Comparison of ENCODE assay signal across 11 mouse cellular contexts in genomic region chr3:69040105-69040504, GRCm38 (mm10). TPM values are rescaled to one million over a fixed set of nuclear protein-coding genes. Genes with fewer than 3 reads are reported as not detected.
A peak's percentile ranks its signal among the peaks of the same experiment; 100 is the strongest.
DNase-seq lines count a peak whose midpoint lies in the region; ATAC-seq and TF ChIP-seq lines count a peak whose summit lies in the region.
"Had no signal": no experiment of that assay in that cellular context is flagged by ENCODE, and none has a peak within 500 bp of the region (broad histone marks: within the 10 kb centered on the region; RNA-seq: fewer than 3 reads in every experiment).

No protein-coding gene starts in this region.

- ATAC-seq in heart, embryonic 14.5 days (ENCODE audit: insufficient number of reproducible peaks, insufficient read depth, low FRiP score, low read depth) = no peak
- no peak for ATAC-seq in megakaryocyte, adult 5-6 weeks (ENCODE audit: poor library complexity, severe bottlenecking)
- ATAC-seq in liver, embryonic 13.5 days (ENCODE audit: low read depth) = no peak
- ATAC-seq in granulocyte monocyte progenitor cell, adult 5-6 weeks (replicated peaks; ENCODE audit: poor library complexity, severe bottlenecking) = no peak
- ATAC-seq in hindbrain, embryonic 16.5 days = no peak
- ATAC-seq: intestine, embryonic 15.5 days had no signal

- H3K27me3 ChIP-seq in heart, embryonic 14.5 days (ENCODE audit: control insufficient read depth, insufficient read depth, low read length) = no peaks in the 10 kb centered on the region
- H3K27me3 ChIP-seq in megakaryocyte, embryonic 14.5 days (replicated peaks) = peaks cover under 1% of the 10 kb centered on the region
- H3K27me3 ChIP-seq in liver, embryonic 13.5 days = no peaks in the 10 kb centered on the region
- no peaks in the 10 kb centered on the region for H3K27me3 ChIP-seq in hindbrain, embryonic 16.5 days (replicated peaks; ENCODE audit: control insufficient read depth, insufficient read depth, low read length)
- H3K27me3 ChIP-seq: intestine, embryonic 15.5 days had no signal

- TF ChIP-seq CTCF in bone marrow, adult 2 months (IDR thresholded peaks at IDR 0.05; ENCODE audit: control insufficient read depth, insufficient read depth, low read length) = no peak

- no peak overlapping the region for H3K9ac ChIP-seq in heart, embryonic 14.5 days (ENCODE audit: low read length)
- H3K9ac ChIP-seq in liver, embryonic 13.5 days = peak overlapping the region; percentile 66
- H3K9ac ChIP-seq in hindbrain, embryonic 16.5 days (ENCODE audit: low read depth, low read length) = no peak overlapping the region
- H3K9ac ChIP-seq: intestine, embryonic 15.5 days had no signal

- peaks cover 0 to 12% of the 10 kb centered on the region in 2 experiments; a peak in 3 of 4 replicates for H3K4me1 ChIP-seq in heart, embryonic 14.5 days (ENCODE audit: control insufficient read depth in 2 of 2, insufficient read depth in 2 of 2, low read length in 2 of 2)
- peaks cover 37% of the 10 kb centered on the region for H3K4me1 ChIP-seq in megakaryocyte, embryonic 14.5 days
- H3K4me1 ChIP-seq in bone marrow, adult 2 months (ENCODE audit: control insufficient read depth, insufficient read depth, low read length) = no peaks in the 10 kb centered on the region
- H3K4me1 ChIP-seq in liver, embryonic 13.5 days (replicated peaks) = peaks cover 31% of the 10 kb centered on the region
- peaks cover 10% of the 10 kb centered on the region for H3K4me1 ChIP-seq in hindbrain, embryonic 16.5 days (ENCODE audit: control insufficient read depth, insufficient read depth, low read depth, low read length)
- H3K4me1 ChIP-seq: intestine, embryonic 15.5 days had no signal

- 83% methylated on average over 2 of the region's 2 CpGs for WGBS in heart, embryonic 14.5 days
- 92% methylated on average over 2 of the region's 2 CpGs for WGBS in bone marrow, adult 2 months
- 81% methylated on average over 2 of the region's 2 CpGs for WGBS in liver, embryonic 13.5 days (ENCODE audit: insufficient replicate concordance)
- 70% methylated on average over 2 of the region's 2 CpGs for WGBS in hindbrain, embryonic 16.5 days

- H3K4me2 ChIP-seq in heart, embryonic 14.5 days (ENCODE audit: low read length) = peak overlapping the region; percentile 16; the same call in 1 of the 2 replicates
- H3K4me2 ChIP-seq in liver, embryonic 13.5 days = peak overlapping the region; percentile 71
- no peak overlapping the region for H3K4me2 ChIP-seq in hindbrain, embryonic 16.5 days (ENCODE audit: low read length)
- H3K4me2 ChIP-seq: intestine, embryonic 15.5 days had no signal

- H3K36me3 ChIP-seq in heart, embryonic 14.5 days (ENCODE audit: control insufficient read depth, insufficient read depth, low read length) = peaks cover 48% of the 10 kb centered on the region
- peaks cover 42% of the 10 kb centered on the region for H3K36me3 ChIP-seq in megakaryocyte, embryonic 14.5 days (replicated peaks; ENCODE audit: low read length)
- H3K36me3 ChIP-seq in liver, embryonic 13.5 days = peaks cover 65% of the 10 kb centered on the region
- H3K36me3 ChIP-seq in hindbrain, embryonic 16.5 days (ENCODE audit: control insufficient read depth, insufficient read depth, low read length) = peaks cover 2% of the 10 kb centered on the region

- TF ChIP-seq POLR2A in bone marrow, adult 2 months (IDR thresholded peaks at IDR 0.05; ENCODE audit: borderline replicate concordance, control insufficient read depth, low read depth, low read length) = no peak

- peak overlapping the region in 1 of 2 experiments; percentile 21; a peak in 1 of 4 replicates for H3K27ac ChIP-seq in heart, embryonic 14.5 days (replicated peaks in 1 of 2; ENCODE audit: control insufficient read depth in 1 of 2, insufficient read depth in 1 of 2, low read depth in 2 of 2, low read length in 2 of 2)
- no peak overlapping the region; the same call in 1 of the 2 replicates for H3K27ac ChIP-seq in bone marrow, adult 2 months (ENCODE audit: control insufficient read depth, insufficient read depth, low read depth, low read length, poor library complexity)
- H3K27ac ChIP-seq in liver, embryonic 13.5 days = peak overlapping the region; percentile 74
- H3K27ac ChIP-seq in hindbrain, embryonic 16.5 days (ENCODE audit: low read depth, low read length) = no peak overlapping the region
- H3K27ac ChIP-seq: intestine, embryonic 15.5 days had no signal

- H3K9me3 ChIP-seq in heart, embryonic 14.5 days (ENCODE audit: control insufficient read depth, low read length) = no peaks in the 10 kb centered on the region
- H3K9me3 ChIP-seq in megakaryocyte, embryonic 14.5 days = no peaks in the 10 kb centered on the region
- H3K9me3 ChIP-seq in liver, embryonic 13.5 days (replicated peaks) = no peaks in the 10 kb centered on the region
- H3K9me3 ChIP-seq in hindbrain, embryonic 16.5 days (ENCODE audit: control insufficient read depth, low read length) = no peaks in the 10 kb centered on the region
- H3K9me3 ChIP-seq: intestine, embryonic 15.5 days had no signal

- H3K4me3 ChIP-seq in heart, embryonic 14.5 days (ENCODE audit: control insufficient read depth in 1 of 2, insufficient read depth in 1 of 2, low read depth in 1 of 2, low read length in 2 of 2) = 0 out of 4 replicates have a peak overlapping the region, but pooled peaks of 1 of the 2 experiments have one; percentile 8
- peak overlapping the region; percentile 38 for H3K4me3 ChIP-seq in megakaryocyte, embryonic 14.5 days (replicated peaks)
- peak overlapping the region; percentile 27 for H3K4me3 ChIP-seq in bone marrow, adult 2 months (replicated peaks; ENCODE audit: control insufficient read depth, low read depth, low read length)
- peak overlapping the region; percentile 60 for H3K4me3 ChIP-seq in liver, embryonic 13.5 days (replicated peaks)
- no peak overlapping the region for H3K4me3 ChIP-seq in hindbrain, embryonic 16.5 days (ENCODE audit: low read length)
- H3K4me3 ChIP-seq: intestine, embryonic 15.5 days had no signal

- DNase-seq in heart, adult 18-20 months = no peak
- no peak for DNase-seq in liver, embryonic 13.5 days
- DNase-seq: cerebellum, adult 11-12 months; lung, adult 2 months had no signal

RNA-seq across cellular contexts. Expression of gene Trim59, which starts 4.5 kb away (rescaled TPM):
- 66.3 and 67.0 TPM in 2 replicates for polyA plus RNA-seq in heart, embryonic 14.5 days (2014; fragmentation: Nextera tagmentation; extraction: Ambion mirVana)
- total RNA-seq in heart, adult 18-20 months (2021) = 1 to 10 TPM; 1.4 to 1.7 TPM
- polyA plus RNA-seq in megakaryocyte, embryonic 14.5 days (2012; ENCODE audit: insufficient read depth, low replicate concordance) = 0.35 TPM in 1 of 2 replicates, not detected in the other
- total RNA-seq in megakaryocyte, adult 5-6 weeks (2015) = 61.1 and 69.6 TPM in 2 replicates
- total RNA-seq in megakaryocyte, adult 5-6 weeks (2017) = 26.0 and 32.6 TPM in 2 replicates
- polyA plus RNA-seq in bone marrow, adult 2 months (2011; ENCODE audit: insufficient read depth, insufficient read length, low replicate concordance, missing spikeins) = 56.7 and 73.7 TPM in 2 replicates
- 135 and 164 TPM in 2 replicates for polyA plus RNA-seq in liver, embryonic 13.5 days (2015; fragmentation: Nextera tagmentation; extraction: Ambion mirVana)
- total RNA-seq in granulocyte monocyte progenitor cell, adult 5-6 weeks (2014; fragmentation: Nextera tagmentation) = 28.7 and 33.7 TPM in 2 replicates
- 20.2 and 23.8 TPM in 2 replicates for total RNA-seq in granulocyte monocyte progenitor cell, adult 5-6 weeks (2017)
- polyA plus RNA-seq in hindbrain, embryonic 16.5 days (2015; fragmentation: Nextera tagmentation; extraction: Ambion mirVana) = 32.0 and 36.4 TPM in 2 replicates

RNA-seq across cellular contexts. Expression of gene Smc4, which starts 35.6 kb away (rescaled TPM):
- polyA plus RNA-seq in heart, embryonic 14.5 days (2014; fragmentation: Nextera tagmentation; extraction: Ambion mirVana) = 150 and 151 TPM in 2 replicates
- total RNA-seq in heart, adult 18-20 months (2021) = 10 to 100 TPM in 1 of 2 experiments, 1 to 10 TPM in 1; 9.7 to 13.3 TPM
- 28.7 and 32.9 TPM in 2 replicates for polyA plus RNA-seq in megakaryocyte, embryonic 14.5 days (2012; ENCODE audit: insufficient read depth, low replicate concordance)
- total RNA-seq in megakaryocyte, adult 5-6 weeks (2015) = 263 and 290 TPM in 2 replicates
- 541 and 545 TPM in 2 replicates for total RNA-seq in megakaryocyte, adult 5-6 weeks (2017)
- polyA plus RNA-seq in bone marrow, adult 2 months (2011; ENCODE audit: insufficient read depth, insufficient read length, low replicate concordance, missing spikeins) = 179 and 208 TPM in 2 replicates
- polyA plus RNA-seq in liver, embryonic 13.5 days (2015; fragmentation: Nextera tagmentation; extraction: Ambion mirVana) = 166 and 219 TPM in 2 replicates
- 115 and 179 TPM in 2 replicates for total RNA-seq in granulocyte monocyte progenitor cell, adult 5-6 weeks (2014; fragmentation: Nextera tagmentation)
- 624 and 700 TPM in 2 replicates for total RNA-seq in granulocyte monocyte progenitor cell, adult 5-6 weeks (2017)
- polyA plus RNA-seq in hindbrain, embryonic 16.5 days (2015; fragmentation: Nextera tagmentation; extraction: Ambion mirVana) = 36.1 and 37.5 TPM in 2 replicates

RNA-seq across cellular contexts. Expression of gene Ift80, which starts 35.7 kb away (rescaled TPM):
- polyA plus RNA-seq in heart, embryonic 14.5 days (2014; fragmentation: Nextera tagmentation; extraction: Ambion mirVana) = 9.3 and 9.7 TPM in 2 replicates
- total RNA-seq in heart, adult 18-20 months (2021) = 1 to 10 TPM; 4.0 to 5.3 TPM
- polyA plus RNA-seq in megakaryocyte, embryonic 14.5 days (2012; ENCODE audit: insufficient read depth, low replicate concordance) = 0.10 TPM in 1 of 2 replicates, not detected in the other
- total RNA-seq in megakaryocyte, adult 5-6 weeks (2015) = 8.0 and 10.8 TPM in 2 replicates
- total RNA-seq in megakaryocyte, adult 5-6 weeks (2017) = 13.7 and 15.2 TPM in 2 replicates
- polyA plus RNA-seq in bone marrow, adult 2 months (2011; ENCODE audit: insufficient read depth, insufficient read length, low replicate concordance, missing spikeins) = 16.5 and 17.3 TPM in 2 replicates
- 5.9 and 7.1 TPM in 2 replicates for polyA plus RNA-seq in liver, embryonic 13.5 days (2015; fragmentation: Nextera tagmentation; extraction: Ambion mirVana)
- 11.9 and 16.4 TPM in 2 replicates for total RNA-seq in granulocyte monocyte progenitor cell, adult 5-6 weeks (2014; fragmentation: Nextera tagmentation)
- total RNA-seq in granulocyte monocyte progenitor cell, adult 5-6 weeks (2017) = 20.2 and 27.6 TPM in 2 replicates
- 7.8 and 9.1 TPM in 2 replicates for polyA plus RNA-seq in hindbrain, embryonic 16.5 days (2015; fragmentation: Nextera tagmentation; extraction: Ambion mirVana)
